Mouse (Mus musculus): Measurements from ENCODE around the gene Fbxl16.

Fbxl16 gene

GRCm38 (mm10) chr17:25808789-25809605 lies at the start of gene Fbxl16:
Gene Fbxl16 (plus strand): TSS chr17:25809085.
- CTCF ChIA-PET = no interaction called here

- CTCF ChIA-PET = no interaction called here
These were observed 48.7 kb upstream of the Fbxl16 start for GRCm38 (mm10) chr17:25760148-25760547.

- CTCF ChIA-PET = no interaction called here
These were observed 47.3 kb upstream of the Fbxl16 start for GRCm38 (mm10) chr17:25761561-25761970.

- CTCF ChIA-PET = no interaction called here
These were observed 46.3 kb upstream of the Fbxl16 start for GRCm38 (mm10) chr17:25762591-25762990.

- CTCF ChIA-PET = no interaction called here
These were observed 43.0 kb upstream of the Fbxl16 start for GRCm38 (mm10) chr17:25765886-25766285.

GRCm38 (mm10) chr17:25769331-25769730 lies 39.6 kb upstream of the Fbxl16 start:
- CTCF ChIA-PET = interaction anchor here (0.6 kb wide), 1 partner anchor 10 kb away, joined by 4 read pairs; no protein-coding TSS in a partner anchor

- CTCF ChIA-PET = interaction anchor here (0.6 to 1.8 kb wide), 2 partner anchors 19 to 61 kb away, joined by 3 to 15 read pairs; partner anchors contain the start of gene Fam173a
These were observed 35.2 kb upstream of the Fbxl16 start, which contains the start of gene Narfl for GRCm38 (mm10) chr17:25773549-25774120. Gene Narfl (plus strand): TSS chr17:25773776.

GRCm38 (mm10) chr17:25775318-25776062 lies 33.4 kb upstream of the Fbxl16 start:
- CTCF ChIA-PET = interaction anchor here (0.5 to 0.8 kb wide), 2 partner anchors 34 to 58 kb away, joined by 4 to 9 read pairs; partner anchors contain the start of gene Stub1

GRCm38 (mm10) chr17:25777948-25778347 lies 30.9 kb upstream of the Fbxl16 start:
- CTCF ChIA-PET = no interaction called here

- CTCF ChIA-PET = no interaction called here
These were observed 27.5 kb upstream of the Fbxl16 start for GRCm38 (mm10) chr17:25781339-25781738.

- CTCF ChIA-PET = no interaction called here
These were observed 25.8 kb upstream of the Fbxl16 start for GRCm38 (mm10) chr17:25783086-25783485.

- CTCF ChIA-PET = no interaction called here
These were observed 24.9 kb upstream of the Fbxl16 start for GRCm38 (mm10) chr17:25783861-25784574.

GRCm38 (mm10) chr17:25785281-25785745 lies 23.6 kb upstream of the Fbxl16 start, which contains the start of gene Haghl:
Gene Haghl (minus strand): TSS chr17:25785673.
- CTCF ChIA-PET = no interaction called here

- CTCF ChIA-PET = no interaction called here
These were observed 22.6 kb upstream of the Fbxl16 start, which contains the start of gene Ccdc78 for GRCm38 (mm10) chr17:25786280-25786679. Gene Ccdc78 (plus strand): TSS chr17:25786580.

GRCm38 (mm10) chr17:25786781-25787504 lies 21.9 kb upstream of the Fbxl16 start:
- CTCF ChIA-PET = no interaction called here

- CTCF ChIA-PET = interaction anchor here (0.5 kb wide), 1 partner anchor 1149 kb away, joined by 3 read pairs; no protein-coding TSS in a partner anchor
These were observed 17.5 kb upstream of the Fbxl16 start for GRCm38 (mm10) chr17:25791320-25791842.

GRCm38 (mm10) chr17:25791843-25792527 lies 16.9 kb upstream of the Fbxl16 start:
- CTCF ChIA-PET = interaction anchor here (1.3 kb wide), 1 partner anchor 19 kb away, joined by 15 read pairs; the partner anchor contains the start of gene Narfl

GRCm38 (mm10) chr17:25792615-25793014 lies 16.3 kb upstream of the Fbxl16 start, which contains the start of gene Fam173a:
Gene Fam173a (minus strand): TSS chr17:25792901.
- CTCF ChIA-PET = interaction anchor here (1.3 kb wide), 1 partner anchor 19 kb away, joined by 15 read pairs; the partner anchor contains the start of gene Narfl

GRCm38 (mm10) chr17:25794197-25794596 lies 14.7 kb upstream of the Fbxl16 start:
- CTCF ChIA-PET = interaction anchor here (0.6 to 0.7 kb wide), 2 partner anchors 73 to 1068 kb away, joined by 3 to 6 read pairs; no protein-coding TSS in a partner anchor
